Mouse (Mus musculus) mature B cell (primary cell): ENCODE measurements around the gene Pax9.

Source experiments
- in situ Hi-C: fragments of 300-500 bp; cut with MboI; formaldehyde crosslinking; loops from 2 replicates; pipeline ENCODE4 v1.14.3; 2019

Pax9 gene

DNA sequence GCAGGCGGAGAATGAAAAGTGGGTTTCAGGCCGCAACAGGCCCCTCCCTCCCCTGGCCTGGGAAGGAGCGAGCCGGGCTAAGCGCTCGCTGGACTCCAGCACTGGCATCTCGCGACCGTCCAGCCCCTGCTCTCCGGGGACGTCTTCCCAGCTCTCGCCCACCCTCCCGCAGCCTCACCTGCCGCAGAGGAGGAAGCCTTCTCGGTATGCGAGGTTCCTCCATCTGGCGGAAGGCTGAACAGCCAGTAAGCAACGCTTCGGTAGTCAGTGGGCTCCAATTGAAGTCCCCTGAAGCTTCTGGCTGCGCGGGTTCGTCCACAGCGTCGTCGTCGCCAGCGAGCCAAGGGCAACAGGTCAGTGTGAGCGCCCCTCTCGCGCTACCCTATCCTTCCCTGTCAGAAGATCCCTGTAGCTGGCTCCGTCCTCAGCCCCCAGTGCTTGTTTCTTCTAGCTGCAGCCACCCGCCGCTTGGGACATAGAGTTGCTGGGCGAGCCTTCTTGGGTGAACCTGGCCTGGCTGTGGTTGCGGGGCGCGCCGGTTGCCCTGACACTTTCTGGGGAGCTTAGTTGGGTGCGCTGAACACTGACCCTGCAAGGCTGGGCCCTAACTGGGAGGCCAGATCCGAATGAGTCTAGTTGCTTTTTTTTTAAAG, at the start of gene Pax9:
Gene Pax9 (plus strand): TSS at position 341 of the 653 bp plus-strand sequence.
- in situ Hi-C loops = no loop called here

DNA sequence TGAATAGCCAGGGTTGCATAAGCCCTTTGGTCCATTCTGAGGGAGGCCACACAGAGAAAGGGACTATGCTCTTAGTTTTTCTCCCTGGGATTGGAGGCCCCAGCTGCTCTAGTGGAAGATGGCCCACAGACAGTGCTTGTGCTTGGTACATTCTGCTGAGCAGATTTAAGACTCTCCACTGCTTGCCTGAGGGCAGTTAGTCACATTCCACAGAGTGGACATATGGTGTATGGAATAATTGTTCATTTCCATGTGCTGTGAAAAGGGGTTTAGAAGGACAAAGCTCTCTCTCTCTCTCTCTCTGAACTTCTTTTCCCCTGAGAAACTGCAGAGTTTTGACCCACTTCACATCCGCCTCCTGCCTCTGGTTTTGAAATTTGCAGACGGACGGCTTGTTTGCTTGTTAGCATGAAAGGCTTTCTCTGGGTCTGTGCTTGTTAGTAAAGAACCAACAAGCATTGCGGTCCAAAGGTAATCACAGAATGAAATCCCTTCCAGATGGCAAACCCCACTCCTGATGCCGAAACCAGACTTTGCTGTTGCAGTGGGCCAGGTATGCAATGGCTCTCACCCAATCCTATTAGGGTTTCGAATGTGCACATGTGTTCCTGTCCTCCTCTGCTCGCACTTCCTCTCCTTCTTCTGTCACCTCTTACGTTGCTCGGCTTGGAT, 22.0 kb upstream of the Pax9 start:
- in situ Hi-C loops = no loop called here

DNA sequence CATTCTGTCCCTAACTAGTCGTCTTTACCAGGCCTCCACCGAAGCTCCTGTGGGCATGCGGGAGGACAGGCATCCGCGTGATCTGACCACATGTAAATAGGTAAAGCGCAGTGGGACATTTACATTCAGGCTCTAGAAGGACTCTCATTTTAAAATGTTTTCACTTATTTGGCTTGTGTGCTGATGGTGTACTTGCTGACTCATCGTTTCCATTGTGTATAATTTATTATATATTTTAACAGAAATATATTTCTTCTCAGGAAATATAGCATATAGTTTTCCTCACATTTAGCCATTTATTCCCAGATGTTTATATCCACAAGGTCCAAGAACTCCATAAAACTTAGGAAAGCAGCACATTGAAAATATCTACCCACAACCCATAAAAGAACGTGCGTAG, 20.8 kb upstream of the Pax9 start:
- in situ Hi-C loops = no loop called here

DNA sequence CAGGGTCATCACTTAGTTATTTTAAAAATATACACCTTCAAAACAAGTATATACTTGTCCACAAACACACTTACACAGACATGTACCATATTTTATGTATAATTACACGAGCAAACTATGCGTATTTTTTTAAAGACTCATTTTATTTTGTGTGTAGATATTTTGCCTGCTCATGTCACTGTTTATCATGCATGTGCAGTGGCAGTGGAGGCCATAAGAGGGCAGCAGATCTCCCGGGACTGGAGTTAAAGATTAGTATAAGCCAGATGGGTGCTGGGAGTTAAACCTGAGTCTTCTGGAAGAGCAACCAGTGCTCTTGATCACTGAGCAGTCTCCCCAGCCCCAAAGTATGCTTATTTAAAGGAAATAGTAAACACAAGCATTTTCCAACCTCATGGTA, 16.8 kb upstream of the Pax9 start:
- in situ Hi-C loops = no loop called here

DNA sequence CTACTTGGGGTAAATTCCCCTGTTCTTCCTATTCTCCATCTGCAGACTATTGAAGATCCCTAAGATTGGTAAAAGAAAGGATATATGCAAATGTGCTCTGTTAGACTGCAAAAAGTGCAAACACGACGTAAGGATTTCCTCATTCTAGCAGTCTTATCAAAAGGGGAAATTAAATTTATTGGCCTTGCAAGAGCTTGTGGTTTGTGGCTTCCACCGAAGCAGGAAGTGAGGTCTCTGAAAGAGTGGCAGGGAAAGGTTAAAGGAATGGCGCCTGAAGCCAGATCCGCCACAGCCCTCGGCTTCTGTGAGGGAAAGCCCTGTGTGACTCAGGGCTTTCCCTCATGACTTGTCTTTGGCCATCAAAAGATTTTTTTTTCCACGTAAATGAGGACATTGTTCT, 13.9 kb upstream of the Pax9 start:
- in situ Hi-C loops = no loop called here

DNA sequence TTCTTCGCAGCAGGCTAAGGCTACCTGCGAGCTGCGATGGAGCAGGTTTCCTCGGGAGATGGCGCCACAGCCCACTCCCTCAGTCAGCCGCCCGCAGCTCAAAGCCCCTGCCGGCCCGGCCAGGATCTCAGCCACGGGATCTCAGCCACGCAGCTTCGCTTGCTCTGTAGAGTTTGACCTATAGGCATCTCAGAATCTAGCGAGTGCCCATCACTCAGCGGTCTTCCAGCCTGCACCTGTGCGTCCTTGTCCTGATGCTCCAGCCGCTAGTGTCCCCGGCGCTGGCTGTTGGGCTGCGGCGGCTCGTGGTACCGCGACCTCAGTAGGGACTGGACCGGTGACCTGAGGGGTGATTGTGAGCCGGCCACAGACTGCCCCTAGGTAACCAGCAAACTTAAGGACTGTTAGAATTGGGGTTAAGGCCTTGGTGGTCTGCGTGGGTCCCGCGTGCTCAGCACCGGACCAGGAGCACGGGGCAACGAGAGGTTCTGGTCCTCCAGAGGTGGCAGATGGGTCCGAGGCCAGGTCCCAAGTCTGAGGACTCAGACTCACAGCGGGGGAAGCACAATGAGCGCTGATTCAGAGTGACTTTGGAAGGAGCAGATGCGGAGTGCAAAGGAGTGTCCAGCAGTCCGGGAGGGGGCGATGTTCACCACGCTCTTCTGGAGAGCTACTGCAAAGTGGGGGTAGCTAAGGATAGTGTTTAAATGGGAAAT, 10.3 kb upstream of the Pax9 start:
- in situ Hi-C loops = no loop called here

DNA sequence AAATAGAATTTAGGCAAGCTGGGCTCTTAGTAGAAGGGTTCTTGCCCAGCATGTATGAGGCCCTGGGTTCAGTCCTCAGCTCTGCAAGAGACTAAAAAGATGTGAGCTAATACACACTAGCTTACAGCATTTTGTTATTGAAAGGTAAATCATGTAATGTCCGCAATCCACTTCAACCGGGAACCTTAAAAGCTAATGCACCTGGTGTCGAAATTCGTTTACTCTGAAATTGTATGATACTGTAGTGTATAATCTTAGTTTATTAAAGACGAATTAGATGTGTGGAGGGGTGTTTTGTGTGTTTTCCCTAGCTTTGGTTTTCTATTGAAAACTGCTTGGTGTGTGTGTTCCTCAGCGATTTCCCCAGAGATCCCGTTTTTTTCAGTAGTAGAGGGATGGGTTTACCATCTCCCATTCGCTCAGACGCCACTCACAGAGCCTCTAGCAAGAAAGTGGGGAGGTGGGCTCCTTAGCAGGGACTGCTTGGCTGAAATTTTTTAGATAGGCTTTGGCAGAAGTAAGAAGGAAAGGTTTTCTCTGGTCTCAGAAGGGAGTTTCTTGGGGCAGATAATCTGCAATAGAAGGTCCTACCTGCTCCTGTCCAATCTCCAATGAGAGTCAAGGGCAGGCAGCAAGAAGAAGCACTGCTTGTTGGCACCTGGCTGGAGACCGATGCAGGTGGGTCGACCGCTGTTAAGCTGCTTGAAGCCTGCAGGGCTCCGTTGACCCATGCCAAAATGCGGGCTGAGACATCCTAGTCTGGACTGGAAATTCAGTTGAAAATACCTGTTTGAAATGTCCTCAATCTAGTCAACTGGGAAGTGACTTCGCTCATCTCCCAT, 3.7 kb upstream of the Pax9 start:
- in situ Hi-C loops = no loop called here

DNA sequence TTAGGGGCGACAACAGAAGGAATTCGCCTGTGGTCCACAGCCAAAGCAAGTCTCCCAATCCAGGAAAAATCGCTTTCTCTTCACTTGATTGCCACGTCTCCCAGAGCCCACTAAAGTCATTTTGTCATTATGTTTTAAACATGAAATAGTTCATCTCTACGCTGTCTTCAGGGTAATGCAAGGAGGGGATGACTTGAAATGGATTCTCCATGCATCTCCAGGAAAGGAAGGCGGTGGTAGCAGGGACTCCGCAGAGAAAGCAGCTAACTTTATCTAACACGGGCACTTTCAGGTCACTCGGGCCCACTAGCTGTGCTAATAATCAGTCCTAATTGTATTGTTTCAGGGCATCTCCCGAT, 3.1 kb upstream of the Pax9 start:
- in situ Hi-C loops = no loop called here

DNA sequence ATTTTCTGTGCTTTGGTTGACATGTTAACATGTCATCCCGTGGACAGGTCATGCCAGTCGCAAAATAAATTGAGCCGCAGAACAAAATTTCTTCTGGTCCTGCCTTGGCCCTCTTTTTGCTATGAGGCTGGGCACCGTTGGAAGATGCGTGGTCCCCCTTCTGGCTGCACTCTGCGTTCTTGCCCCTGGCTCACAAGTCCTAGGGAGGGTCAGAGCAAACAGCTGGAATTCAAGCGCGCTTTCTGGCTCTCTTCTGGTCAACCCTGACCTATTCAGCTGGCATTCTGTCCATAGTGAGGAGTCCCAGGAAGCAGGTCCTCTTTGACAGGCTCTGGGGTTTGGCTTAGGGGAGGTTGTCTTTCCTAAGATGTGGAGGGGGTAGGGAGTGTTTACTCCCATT, 2.6 kb upstream of the Pax9 start:
- in situ Hi-C loops = no loop called here

DNA sequence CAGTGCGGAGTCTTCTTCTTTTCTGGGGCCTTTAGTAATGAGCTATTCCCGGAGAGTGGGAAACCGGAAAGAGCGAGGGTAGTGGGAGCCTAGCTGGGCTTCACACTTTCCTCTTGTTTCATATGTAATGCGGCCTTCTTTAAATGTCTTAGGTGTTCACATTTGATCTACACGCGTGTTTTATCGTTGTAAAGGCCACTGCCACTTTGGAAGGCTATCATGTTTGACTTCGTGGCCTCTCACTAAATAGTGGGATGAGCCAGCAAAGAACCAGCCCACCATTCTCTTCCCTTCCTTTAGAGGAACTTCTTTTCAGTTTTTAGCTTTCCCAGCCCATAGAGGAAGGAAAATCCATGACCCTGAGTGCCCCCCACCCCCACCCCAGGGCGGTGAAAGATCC, 2.2 kb upstream of the Pax9 start:
- in situ Hi-C loops = no loop called here

DNA sequence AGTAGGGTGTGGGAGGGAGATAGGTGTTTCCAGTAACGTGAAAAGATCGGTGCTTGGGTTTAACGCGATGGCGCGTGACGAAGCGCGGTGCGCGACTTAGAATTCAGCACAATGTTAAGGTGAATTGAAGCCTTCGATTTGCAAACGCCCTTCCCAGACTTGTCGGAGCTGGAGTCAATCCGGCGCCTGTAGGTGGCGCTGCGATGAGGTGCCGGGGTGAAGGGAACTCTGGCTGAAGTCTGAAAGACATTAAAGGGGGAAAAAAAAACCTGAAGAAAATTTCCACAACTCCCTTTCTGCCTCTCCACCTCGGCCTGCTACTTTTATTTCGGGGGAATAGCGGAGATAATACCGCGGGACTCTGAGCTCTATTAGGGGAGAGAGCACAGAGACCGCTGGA, 1.8 kb upstream of the Pax9 start:
- in situ Hi-C loops = no loop called here

DNA sequence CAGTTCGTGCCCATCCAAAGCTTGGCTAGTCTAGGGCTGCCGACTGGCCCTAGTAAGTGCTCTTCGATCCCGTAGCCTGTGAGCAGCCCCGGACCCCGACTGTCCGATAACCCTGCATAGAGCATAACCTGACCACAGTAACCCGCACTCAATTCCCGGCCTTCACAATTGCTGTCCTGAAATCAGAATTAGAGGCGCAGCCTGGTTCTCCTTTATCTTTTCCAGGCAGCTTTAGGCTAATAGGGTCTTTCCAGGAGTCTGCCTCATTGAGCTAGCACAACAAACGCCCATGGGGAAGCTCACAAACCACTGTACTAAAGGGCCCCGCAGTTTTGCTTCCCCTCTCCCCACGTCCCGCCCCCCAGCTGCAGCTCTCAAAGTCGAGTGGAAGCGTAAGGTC, 1.2 kb upstream of the Pax9 start:
- in situ Hi-C loops = no loop called here

DNA sequence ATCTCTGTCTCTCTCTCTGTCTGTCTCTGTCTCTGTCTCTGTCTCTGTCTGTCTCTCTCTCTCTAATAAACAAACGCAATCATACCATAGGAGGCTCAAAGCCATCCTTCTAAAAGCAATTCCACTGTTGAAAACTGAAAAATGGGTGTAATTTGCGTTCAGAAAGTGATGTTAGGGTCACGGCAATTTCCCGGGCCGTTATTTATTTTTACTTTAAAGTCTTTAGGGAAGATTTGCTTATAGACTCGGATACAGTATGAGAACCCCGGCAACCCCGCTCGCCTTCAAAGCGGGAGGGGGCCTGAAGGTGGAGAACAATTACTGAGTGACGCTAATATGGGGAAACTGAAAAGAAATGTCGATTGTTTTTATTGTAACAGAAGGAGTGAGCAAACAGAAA, 566 bp upstream of the Pax9 start:
- in situ Hi-C loops = no loop called here

DNA sequence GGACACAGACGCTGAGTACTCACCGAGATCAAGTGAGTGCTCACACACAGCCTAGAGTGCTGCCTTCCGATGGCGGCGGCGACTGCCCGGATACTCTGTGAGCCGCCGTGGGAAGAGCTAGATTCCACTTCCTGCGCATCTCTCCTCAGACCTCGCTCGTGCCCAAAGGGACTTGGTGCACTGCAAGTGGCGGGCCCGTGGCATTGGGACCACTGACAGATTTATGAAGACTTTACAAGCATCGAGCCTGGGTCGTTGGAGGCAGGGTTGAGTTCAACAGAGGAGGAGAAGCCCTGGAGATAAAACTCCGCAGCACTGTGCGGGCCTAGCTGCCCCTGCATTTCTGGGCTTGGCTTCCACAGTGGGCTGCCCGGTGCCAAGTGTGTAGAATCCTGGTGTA, 969 bp downstream of the Pax9 start:
- in situ Hi-C loops = no loop called here

DNA sequence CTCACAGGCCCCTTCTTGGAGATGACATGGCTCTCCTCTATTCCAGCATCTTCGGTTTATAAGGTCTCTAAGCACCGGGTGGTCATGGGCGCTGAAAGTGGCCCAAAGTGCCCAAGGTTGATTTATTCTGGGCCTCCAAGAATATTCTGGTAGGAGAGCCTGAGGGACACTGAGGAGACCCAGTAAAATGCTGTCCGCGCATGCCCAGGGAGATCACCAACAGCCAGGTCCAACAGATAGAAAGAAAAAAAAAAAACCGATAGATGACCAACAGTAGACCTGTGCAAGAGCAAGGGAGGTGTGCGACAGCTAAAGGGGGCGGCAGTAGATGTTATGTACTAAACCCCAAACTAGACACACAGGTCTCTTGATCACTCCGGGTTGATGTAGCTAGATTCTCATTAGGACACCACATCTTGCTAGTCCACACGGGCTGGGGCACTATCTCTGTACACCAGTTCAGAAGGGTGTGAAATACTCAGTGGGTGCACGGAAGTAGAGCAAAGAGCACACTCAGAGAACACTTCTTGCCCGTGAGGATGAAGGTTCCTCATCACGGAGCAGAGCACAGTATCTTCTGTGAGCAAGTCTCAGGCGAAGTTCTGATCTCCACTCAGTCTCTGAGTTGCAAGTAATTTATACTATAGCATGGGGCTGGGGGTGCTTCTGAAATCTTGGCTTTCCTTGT, 2.0 kb downstream of the Pax9 start:
- in situ Hi-C loops = no loop called here

DNA sequence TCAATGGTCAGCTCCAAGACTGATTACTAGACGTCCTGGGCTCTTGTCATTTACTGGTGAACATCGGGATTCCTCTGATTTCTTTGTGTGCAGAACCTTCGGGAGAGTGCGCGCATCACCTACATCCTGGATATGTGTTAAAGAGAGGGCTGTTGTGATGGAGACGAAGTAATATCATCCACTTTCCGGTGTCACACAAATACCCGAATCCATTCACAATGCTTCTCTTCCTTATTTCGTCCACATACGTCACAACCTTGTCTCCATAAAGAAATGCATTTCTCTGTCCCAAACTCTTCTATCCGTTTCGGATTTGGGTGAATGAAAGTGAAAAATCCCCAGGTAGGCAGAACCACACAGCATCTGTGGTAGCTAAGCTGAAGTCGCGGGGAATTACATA, 2.8 kb downstream of the Pax9 start:
- in situ Hi-C loops = no loop called here

DNA sequence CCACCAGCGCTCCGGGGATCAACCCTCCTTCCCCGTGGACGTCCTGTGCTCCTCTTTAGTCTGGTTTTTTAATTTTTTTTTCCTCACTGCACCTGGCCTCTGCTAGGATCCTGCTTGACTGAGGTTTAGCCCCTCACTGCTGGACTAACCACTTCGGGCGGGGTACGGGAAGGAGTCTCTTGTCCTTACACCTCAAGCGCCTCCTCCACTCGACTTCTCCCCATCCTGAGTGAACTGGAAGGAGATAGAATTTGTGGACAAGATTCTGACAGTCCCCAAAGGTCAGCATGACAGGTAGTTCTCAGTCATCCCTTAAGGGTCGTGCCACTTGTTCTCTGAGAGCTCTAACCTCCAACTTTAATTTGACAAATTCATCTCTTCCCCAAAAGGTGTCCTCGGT, 3.4 kb downstream of the Pax9 start:
- in situ Hi-C loops = no loop called here

DNA sequence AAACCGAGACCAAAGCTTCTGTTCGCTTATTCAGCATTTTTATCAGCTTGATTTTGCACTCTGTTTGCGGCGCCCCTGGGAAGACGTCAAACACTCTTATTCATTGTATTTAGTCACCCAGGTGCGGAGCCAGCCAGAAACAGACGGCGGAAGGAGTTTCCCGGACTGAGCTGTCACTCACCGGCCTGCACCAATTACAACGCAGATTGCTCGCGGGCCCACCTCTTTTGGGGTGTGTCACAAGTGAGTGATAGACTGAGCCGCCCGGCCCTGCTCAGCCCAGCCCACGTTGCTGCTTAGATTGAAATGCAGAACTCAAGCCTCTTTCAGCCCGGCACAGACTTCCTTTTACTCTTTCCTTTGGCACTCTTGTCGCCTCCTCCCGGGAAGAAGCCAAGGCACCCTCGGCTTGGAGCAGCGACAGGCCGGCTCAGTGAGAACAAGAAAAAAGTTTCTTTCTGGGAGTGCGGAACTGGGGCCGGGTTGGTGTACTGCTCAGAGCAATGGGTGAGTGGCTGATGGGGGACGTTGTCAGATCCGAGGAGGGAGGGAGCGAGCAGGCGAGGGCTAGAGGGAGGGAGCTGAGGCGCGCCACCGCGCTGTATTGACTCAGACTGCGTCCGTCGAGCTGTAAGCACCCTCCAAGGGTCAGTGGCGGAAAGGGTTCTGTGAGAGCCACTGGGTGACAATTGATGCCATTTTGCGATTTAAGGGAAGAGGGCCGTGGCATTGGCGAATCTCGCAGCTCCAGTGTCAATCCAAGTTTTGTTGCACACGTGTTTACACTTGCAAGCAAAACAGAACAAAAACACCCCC, 4.0 kb downstream of the Pax9 start:
- in situ Hi-C loops = no loop called here

DNA sequence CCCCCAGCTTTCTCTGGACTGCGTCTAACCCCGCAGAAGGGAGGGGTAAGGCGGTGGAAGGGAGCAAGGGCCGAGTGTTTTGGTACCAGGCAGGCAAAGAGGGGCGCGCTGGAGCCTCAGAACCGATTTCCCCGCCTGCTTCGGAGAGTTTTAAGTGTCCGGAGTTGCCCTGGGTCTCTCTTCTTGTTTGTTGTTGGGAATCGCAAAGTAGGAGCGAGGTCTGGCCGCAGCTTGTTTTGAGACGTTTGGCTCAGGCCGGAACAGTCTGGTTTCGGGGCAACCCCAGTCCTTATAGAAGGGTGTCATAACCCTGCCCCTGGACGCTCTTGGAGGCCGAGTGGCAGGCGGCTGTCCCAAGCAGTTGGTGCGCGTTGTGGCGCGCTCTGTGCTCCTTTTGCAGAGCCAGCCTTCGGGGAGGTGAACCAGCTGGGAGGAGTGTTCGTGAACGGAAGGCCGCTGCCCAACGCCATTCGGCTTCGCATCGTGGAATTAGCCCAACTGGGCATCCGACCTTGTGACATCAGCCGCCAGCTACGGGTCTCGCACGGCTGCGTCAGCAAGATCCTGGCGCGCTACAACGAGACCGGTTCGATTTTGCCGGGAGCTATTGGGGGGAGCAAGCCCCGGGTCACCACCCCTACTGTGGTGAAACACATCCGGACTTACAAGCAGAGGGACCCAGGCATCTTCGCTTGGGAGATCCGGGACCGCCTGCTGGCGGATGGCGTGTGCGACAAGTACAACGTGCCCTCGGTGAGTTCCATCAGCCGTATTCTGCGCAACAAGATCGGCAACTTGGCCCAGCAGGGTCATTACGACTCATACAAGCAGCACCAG, 4.8 kb downstream of the Pax9 start:
- in situ Hi-C loops = no loop called here
